Mouse (Mus musculus) intestine, embryonic 15.5 days (tissue): Measurements from ENCODE around the gene Cx3cr1. TPM values are rescaled to one million over a fixed set of nuclear protein-coding genes. Genes with fewer than 3 reads are reported as not detected.

Source experiments
- ATAC-seq: fragments of 200-750 bp; cut with Nextera tagmentation; 2 replicates; pipeline ENCODE4 v1.8.0; 2017; ENCODE audit warnings: moderate TSS enrichment, moderate library complexity
- H3K27ac ChIP-seq: fragments of 300-500 bp; sonication (generic); 2 replicates; pipeline ENCODE4 v1.5.1; 2015; ENCODE audit warnings: mild to moderate bottlenecking, inconsistent platforms
- H3K27me3 ChIP-seq: fragments of 300-500 bp; sonication (generic); replicated peaks from 2 replicates; pipeline ENCODE4 v1.6.1; 2015; ENCODE audit warnings: inconsistent platforms
- H3K36me3 ChIP-seq: fragments of 300-500 bp; sonication (generic); 2 replicates; pipeline ENCODE4 v1.6.1; 2015; ENCODE audit warnings: inconsistent platforms
- H3K4me1 ChIP-seq: fragments of 300-500 bp; sonication (generic); replicated peaks from 2 replicates; pipeline ENCODE4 v1.6.1; 2015; ENCODE audit warnings: inconsistent platforms
- H3K4me2 ChIP-seq: fragments of 300-500 bp; sonication (generic); replicated peaks from 2 replicates; pipeline ENCODE4 v1.6.1; 2015; ENCODE audit warnings: mild to moderate bottlenecking, inconsistent platforms
- H3K4me3 ChIP-seq: fragments of 300-500 bp; sonication (generic); replicated peaks from 2 replicates; pipeline ENCODE4 v1.5.1; 2015; ENCODE audit warnings: inconsistent platforms
- H3K9ac ChIP-seq: fragments of 300-500 bp; sonication (generic); 2 replicates; pipeline ENCODE4 v1.6.1; 2015; ENCODE audit warnings: inconsistent platforms
- H3K9me3 ChIP-seq: fragments of 300-500 bp; sonication (generic); 2 replicates; pipeline ENCODE4 v1.6.1; 2016; ENCODE audit warnings: inconsistent platforms
- WGBS: fragments of 180-500 bp; shearing (Covaris S2); methylation state at CpG from one replicate; pipeline ENCODE4 v1.1.7; 2015; 5-methylcytosine and 5-hydroxymethylcytosine counted together
- polyA plus RNA-seq: library from polyadenylated mRNA; unstranded; fragments of >200 nt; fragmentation: Nextera tagmentation; extraction: Ambion mirVana; gene quantifications from 2 replicates; pipeline ENCODE4 v1.2.1, GENCODE M21; 2015

The Cx3cr1 gene
- polyA plus RNA-seq, 1 experiment from 2014 or later: 9.6 TPM

GRCm38 (mm10) chr9:120048495-120048894 lies 21.2 kb downstream of the Cx3cr1 start:
- ATAC-seq: no peak

DNA sequence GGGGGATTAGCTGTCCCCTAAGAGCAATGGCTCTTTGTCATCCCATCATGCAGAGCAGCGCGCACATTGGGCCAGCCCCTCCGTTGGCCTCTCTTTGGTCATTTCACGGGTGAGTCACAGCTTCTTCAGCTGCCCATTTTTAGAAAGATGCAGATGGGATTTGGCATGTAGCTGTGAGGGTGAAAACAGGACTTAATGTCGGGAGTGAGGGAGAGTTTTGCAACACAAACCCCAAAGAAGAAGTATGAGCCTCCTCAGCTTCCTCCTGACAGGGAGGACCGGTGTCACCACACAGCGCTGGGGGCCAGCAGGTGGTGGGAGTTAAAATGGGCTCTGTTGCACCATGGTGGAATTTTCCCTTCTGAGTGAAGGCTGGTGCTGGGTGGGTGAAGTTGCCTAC lies 26.6 kb downstream of the Cx3cr1 start:
- WGBS: 80% methylated on average over 7 of the region's 7 CpGs
- H3K9ac ChIP-seq: no peak overlapping the region
- H3K9me3 ChIP-seq: no peaks in the 10 kb centered on the region
- H3K4me3 ChIP-seq: no peak overlapping the region
- no peak overlapping the region for H3K27ac ChIP-seq
- no peak overlapping the region for H3K4me2 ChIP-seq
- no peak for ATAC-seq
- H3K36me3 ChIP-seq: no peaks in the 10 kb centered on the region
- H3K27me3 ChIP-seq: no peaks in the 10 kb centered on the region
- H3K4me1 ChIP-seq: 0 out of 2 replicates have a peak, but pooled peaks cover 3% of the 10 kb centered on the region

More at GRCm38 (mm10) chr9:120048495-120048894, 21.2 kb downstream of the Cx3cr1 start:
- Histone ChIP-seq H3K27me3 (no peaks in the 10 kb centered on the region), H3K4me2 (no peak overlapping the region), H3K9me3 (no peaks in the 10 kb centered on the region), H3K36me3 (no peaks in the 10 kb centered on the region), H3K9ac (no peak overlapping the region), H3K4me1 (no peaks in the 10 kb centered on the region), H3K27ac (no peak overlapping the region), H3K4me3 (no peak overlapping the region)
- 64% methylated on average over 6 of the region's 6 CpGs for WGBS

- WGBS: 71% methylated on average over 7 of the region's 7 CpGs
Observed at GRCm38 (mm10) chr9:120037414-120037813, 32.3 kb downstream of the Cx3cr1 start.

DNA sequence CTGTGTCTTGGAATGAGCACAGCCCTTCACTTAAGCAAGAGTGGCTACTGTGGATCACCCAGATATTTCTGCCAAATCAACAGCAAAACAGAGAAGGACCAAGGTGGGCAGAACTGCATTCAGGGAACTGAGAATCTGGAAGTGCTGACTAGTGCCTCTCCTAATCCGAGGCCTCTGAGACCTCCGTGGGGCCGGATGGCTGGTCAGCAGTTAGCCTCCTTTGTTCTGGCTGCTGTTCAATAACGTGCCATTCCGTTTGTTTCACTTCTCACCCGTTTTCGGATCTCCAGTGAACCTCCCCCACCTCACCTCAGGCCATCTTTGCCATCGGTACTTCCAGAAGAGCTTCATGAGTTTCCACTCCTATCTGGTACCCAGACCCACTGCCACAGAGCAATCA lies 35.3 kb downstream of the Cx3cr1 start:
- Histone ChIP-seq H3K9ac (no peak overlapping the region), H3K4me3 (no peak overlapping the region), H3K4me1 (0 out of 2 replicates have a peak, but pooled peaks cover 2% of the 10 kb centered on the region), H3K27me3 (no peaks in the 10 kb centered on the region), H3K9me3 (no peaks in the 10 kb centered on the region), H3K27ac (no peak overlapping the region), H3K36me3 (no peaks in the 10 kb centered on the region), H3K4me2 (no peak overlapping the region)
- no peak for ATAC-seq
- 80% methylated on average over 8 of the region's 8 CpGs for WGBS

More at GRCm38 (mm10) chr9:120037414-120037813, 32.3 kb downstream of the Cx3cr1 start:
- Histone ChIP-seq H3K36me3 (no peaks in the 10 kb centered on the region), H3K4me2 (no peak overlapping the region), H3K27me3 (no peaks in the 10 kb centered on the region), H3K4me3 (no peak overlapping the region), H3K9me3 (no peaks in the 10 kb centered on the region), H3K9ac (no peak overlapping the region), H3K27ac (no peak overlapping the region), H3K4me1 (no peaks in the 10 kb centered on the region)
- ATAC-seq: no peak

GRCm38 (mm10) chr9:120032710-120033109 lies 37.0 kb downstream of the Cx3cr1 start:
- Histone ChIP-seq H3K9me3 (no peaks in the 10 kb centered on the region), H3K4me3 (no peak overlapping the region), H3K27me3 (no peaks in the 10 kb centered on the region), H3K9ac (no peak overlapping the region), H3K27ac (no peak overlapping the region), H3K36me3 (no peaks in the 10 kb centered on the region), H3K4me1 (0 out of 2 replicates have a peak, but pooled peaks cover 2% of the 10 kb centered on the region), H3K4me2 (no peak overlapping the region)
- ATAC-seq: peak; percentile 47; the same call in 1 of the 2 replicates
- 61% methylated on average over 6 of the region's 6 CpGs for WGBS

GRCm38 (mm10) chr9:120030421-120030820 lies 39.3 kb downstream of the Cx3cr1 start:
- H3K4me3 ChIP-seq: no peak overlapping the region
- ATAC-seq: no peak
- H3K9me3 ChIP-seq: no peaks in the 10 kb centered on the region
- no peak overlapping the region for H3K4me2 ChIP-seq
- no peaks in the 10 kb centered on the region for H3K27me3 ChIP-seq
- H3K36me3 ChIP-seq: no peaks in the 10 kb centered on the region
- no peak overlapping the region for H3K9ac ChIP-seq
- 0 out of 2 replicates have a peak, but pooled peaks cover 2% of the 10 kb centered on the region for H3K4me1 ChIP-seq
- no peak overlapping the region for H3K27ac ChIP-seq
- WGBS: 85% methylated on average over 10 of the region's 10 CpGs

GRCm38 (mm10) chr9:120029880-120030279 lies 39.8 kb downstream of the Cx3cr1 start:
- Histone ChIP-seq H3K9ac (no peak overlapping the region), H3K27ac (no peak overlapping the region), H3K4me3 (no peak overlapping the region), H3K27me3 (no peaks in the 10 kb centered on the region), H3K9me3 (no peaks in the 10 kb centered on the region), H3K4me1 (0 out of 2 replicates have a peak, but pooled peaks cover 2% of the 10 kb centered on the region), H3K36me3 (no peaks in the 10 kb centered on the region), H3K4me2 (no peak overlapping the region)
- ATAC-seq: no peak
- 95% methylated on average over 6 of the region's 6 CpGs for WGBS

GRCm38 (mm10) chr9:120027401-120028151 lies 42.1 kb downstream of the Cx3cr1 start:
- ATAC-seq: peak; percentile 54

DNA sequence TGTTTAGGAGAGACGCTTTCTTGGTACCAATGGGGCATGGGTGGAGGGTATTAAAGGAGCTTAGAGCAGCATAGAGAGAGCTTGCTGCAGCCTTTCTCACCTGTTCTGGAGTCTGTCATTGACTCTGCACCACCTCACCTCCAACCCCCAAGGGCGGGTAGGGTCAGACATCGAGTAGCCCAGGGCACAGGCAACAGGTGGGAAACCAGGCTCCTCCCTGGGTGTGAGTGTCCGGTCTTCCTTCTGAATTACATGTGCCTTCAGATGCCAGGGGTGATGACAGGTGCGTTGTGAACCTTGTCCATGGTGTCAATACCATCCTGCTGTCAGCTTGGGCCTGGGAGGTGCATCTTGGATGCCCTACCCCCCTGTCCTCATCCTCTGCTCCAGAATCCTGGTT lies 45.1 kb downstream of the Cx3cr1 start:
- Histone ChIP-seq H3K9me3 (no peaks in the 10 kb centered on the region), H3K27ac (no peak overlapping the region), H3K36me3 (no peaks in the 10 kb centered on the region), H3K4me3 (no peak overlapping the region), H3K9ac (no peak overlapping the region), H3K27me3 (no peaks in the 10 kb centered on the region), H3K4me2 (no peak overlapping the region), H3K4me1 (peaks cover 12% of the 10 kb centered on the region; the same call in 1 of the 2 replicates)
- WGBS: 91% methylated on average over 5 of the region's 5 CpGs
- no peak for ATAC-seq

More at GRCm38 (mm10) chr9:120027401-120028151, 42.1 kb downstream of the Cx3cr1 start:
- WGBS: 23% methylated on average over 14 of the region's 14 CpGs
- Histone ChIP-seq H3K4me3 (no peak overlapping the region), H3K27ac (no peak overlapping the region), H3K4me1 (0 out of 2 replicates have a peak, but pooled peaks cover 2% of the 10 kb centered on the region), H3K4me2 (no peak overlapping the region), H3K9ac (no peak overlapping the region), H3K27me3 (no peaks in the 10 kb centered on the region), H3K9me3 (no peaks in the 10 kb centered on the region), H3K36me3 (no peaks in the 10 kb centered on the region)

GRCm38 (mm10) chr9:120024171-120024570 lies 45.5 kb downstream of the Cx3cr1 start:
- 82% methylated on average over 10 of the region's 10 CpGs for WGBS

DNA sequence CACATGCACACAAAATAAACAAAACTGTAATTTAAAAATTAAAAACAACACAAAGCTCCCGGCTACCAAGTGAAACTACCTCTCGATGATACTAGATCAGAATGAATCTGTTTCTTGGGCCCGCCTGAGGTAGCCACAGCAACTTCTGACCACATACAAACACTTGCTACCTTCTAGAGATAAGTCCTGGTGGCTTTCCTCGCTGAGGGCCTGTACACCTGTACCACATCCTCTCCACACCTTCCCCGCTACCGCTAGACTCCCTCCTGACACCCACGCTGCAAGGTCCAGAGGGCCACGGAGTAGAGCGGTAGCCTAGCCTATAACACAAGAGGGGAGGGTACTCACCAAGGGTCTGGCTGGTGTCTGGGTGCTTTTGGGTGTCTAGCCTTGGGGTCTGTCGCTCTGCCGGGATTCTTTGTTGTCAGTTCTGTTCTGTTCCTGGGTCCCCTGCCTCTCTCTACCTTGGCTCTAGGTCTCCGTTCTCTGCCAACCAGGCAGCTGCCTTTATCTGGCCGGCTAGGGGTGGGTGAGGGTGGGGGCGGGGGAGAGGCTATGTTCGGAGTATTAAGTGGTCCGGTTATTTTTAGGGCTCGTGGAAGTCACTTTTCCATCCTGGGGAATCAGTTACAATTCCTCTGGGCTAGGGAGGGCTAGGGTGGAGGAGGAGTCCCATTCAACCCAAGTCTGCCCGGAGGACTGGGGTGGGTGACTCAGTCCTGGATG lies 46.4 kb downstream of the Cx3cr1 start, which contains the start of gene Xirp1:
Gene Xirp1, minus strand, starts transcription at position 513 of the 726 bp plus-strand sequence.
- Histone ChIP-seq H3K4me2 (no peak within 1 kb of the TSS), H3K4me1 (peaks cover 12% of the 10 kb centered on the region; the same call in 1 of the 2 replicates), H3K27me3 (no peaks in the 10 kb centered on the region), H3K4me3 (no peak within 1 kb of the TSS), H3K9me3 (no peaks in the 10 kb centered on the region), H3K9ac (no peak within 1 kb of the TSS), H3K27ac (no peak within 1 kb of the TSS), H3K36me3 (no peaks in the 10 kb centered on the region)
- no peak for ATAC-seq
- WGBS: 82% methylated on average over 18 of the region's 18 CpGs

More at GRCm38 (mm10) chr9:120024171-120024570, 45.5 kb downstream of the Cx3cr1 start:
- no peaks in the 10 kb centered on the region for H3K36me3 ChIP-seq
- no peak overlapping the region for H3K27ac ChIP-seq
- peaks cover 12% of the 10 kb centered on the region; the same call in 1 of the 2 replicates for H3K4me1 ChIP-seq
- H3K4me2 ChIP-seq: no peak overlapping the region
- no peak for ATAC-seq
- no peaks in the 10 kb centered on the region for H3K9me3 ChIP-seq
- no peak overlapping the region for H3K9ac ChIP-seq
- H3K4me3 ChIP-seq: no peak overlapping the region
- no peaks in the 10 kb centered on the region for H3K27me3 ChIP-seq

- no peak for ATAC-seq
- no peaks in the 10 kb centered on the region for H3K9me3 ChIP-seq
- H3K4me3 ChIP-seq: no peak overlapping the region
- no peak overlapping the region for H3K9ac ChIP-seq
- peaks cover 12% of the 10 kb centered on the region; the same call in 1 of the 2 replicates for H3K4me1 ChIP-seq
- H3K27me3 ChIP-seq: no peaks in the 10 kb centered on the region
- H3K27ac ChIP-seq: no peak overlapping the region
- 29% methylated on average over 5 of the region's 5 CpGs for WGBS
- H3K36me3 ChIP-seq: no peaks in the 10 kb centered on the region
- no peak overlapping the region for H3K4me2 ChIP-seq
Observed at GRCm38 (mm10) chr9:120021164-120021563, 48.5 kb downstream of the Cx3cr1 start.
